Mouse (Mus musculus): ENCODE measurements at regions not wholly inside any gene's neighbourhood (a gene's known extent, or its start where the extent isn't known, plus 50 kb on each side); places are given as distances from the start of the nearest gene placed in this dataset.
"Not testable (repeated sequence)": the region's sequence is repeated elsewhere in the genome, so short reads cannot be mapped to it uniquely, and the experiment has no call there.

- ATAC-seq (ENCODE audit: insufficient number of reproducible peaks, low FRiP score, low TSS enrichment) = no peak
Measured at GRCm38 (mm10) chr16:9011077-9011476, 181.2 kb downstream of the 1810013L24Rik start.

GRCm38 (mm10) chr16:9011691-9012090 is 181.8 kb downstream of the 1810013L24Rik start:
- no peak for ATAC-seq (ENCODE audit: insufficient number of reproducible peaks, low FRiP score, low TSS enrichment)

GRCm38 (mm10) chr16:9016040-9016761 is 186.3 kb downstream of the 1810013L24Rik start:
- ATAC-seq (ENCODE audit: insufficient number of reproducible peaks, low FRiP score, low TSS enrichment) = no peak

- ATAC-seq (ENCODE audit: insufficient number of reproducible peaks, low FRiP score, low TSS enrichment) = no peak
Measured at GRCm38 (mm10) chr16:9016762-9017086, 186.8 kb downstream of the 1810013L24Rik start.

- ATAC-seq (ENCODE audit: insufficient number of reproducible peaks, low FRiP score, low TSS enrichment) = no peak
Measured at GRCm38 (mm10) chr16:9030717-9031116, 200.8 kb downstream of the 1810013L24Rik start.

- ATAC-seq (ENCODE audit: insufficient number of reproducible peaks, low FRiP score, low TSS enrichment) = no peak
Measured at GRCm38 (mm10) chr16:9043271-9043670, 213.4 kb downstream of the 1810013L24Rik start.

GRCm38 (mm10) chr16:9046864-9047263 is 217.0 kb downstream of the 1810013L24Rik start:
- ATAC-seq (ENCODE audit: insufficient number of reproducible peaks, low FRiP score, low TSS enrichment) = no peak

GRCm38 (mm10) chr16:9054415-9054814 is 224.5 kb downstream of the 1810013L24Rik start:
- ATAC-seq (ENCODE audit: insufficient number of reproducible peaks, low FRiP score, low TSS enrichment) = no peak

GRCm38 (mm10) chr16:9056430-9056829 is 226.5 kb downstream of the 1810013L24Rik start:
- no peak for ATAC-seq (ENCODE audit: insufficient number of reproducible peaks, low FRiP score, low TSS enrichment)

GRCm38 (mm10) chr16:9071526-9071925 is 241.6 kb downstream of the 1810013L24Rik start:
- no peak for ATAC-seq (ENCODE audit: insufficient number of reproducible peaks, low FRiP score, low TSS enrichment)

- ATAC-seq (ENCODE audit: insufficient number of reproducible peaks, low FRiP score, low TSS enrichment) = not testable (repeated sequence)
Measured at GRCm38 (mm10) chr16:9071956-9072355, 242.1 kb downstream of the 1810013L24Rik start.

- no peak for ATAC-seq (ENCODE audit: insufficient number of reproducible peaks, low FRiP score, low TSS enrichment)
Measured at GRCm38 (mm10) chr16:9074295-9074694, 244.4 kb downstream of the 1810013L24Rik start.

GRCm38 (mm10) chr16:9077451-9077850 is 247.6 kb downstream of the 1810013L24Rik start:
- no peak for ATAC-seq (ENCODE audit: insufficient number of reproducible peaks, low FRiP score, low TSS enrichment)

GRCm38 (mm10) chr16:9078405-9078942 is 248.6 kb downstream of the 1810013L24Rik start:
- no peak for ATAC-seq (ENCODE audit: insufficient number of reproducible peaks, low FRiP score, low TSS enrichment)

- no peak for ATAC-seq (ENCODE audit: insufficient number of reproducible peaks, low FRiP score, low TSS enrichment)
Measured at GRCm38 (mm10) chr16:9083040-9083439, 253.1 kb downstream of the 1810013L24Rik start.

GRCm38 (mm10) chr16:9083740-9084139 is 253.8 kb downstream of the 1810013L24Rik start:
- ATAC-seq (ENCODE audit: insufficient number of reproducible peaks, low FRiP score, low TSS enrichment) = no peak

- ATAC-seq (ENCODE audit: insufficient number of reproducible peaks, low FRiP score, low TSS enrichment) = no peak
Measured at GRCm38 (mm10) chr16:9084581-9084980, 254.7 kb downstream of the 1810013L24Rik start.

GRCm38 (mm10) chr16:9085133-9085532 is 255.2 kb downstream of the 1810013L24Rik start:
- ATAC-seq (ENCODE audit: insufficient number of reproducible peaks, low FRiP score, low TSS enrichment) = no peak

GRCm38 (mm10) chr16:9085977-9086376 is 256.1 kb downstream of the 1810013L24Rik start:
- no peak for ATAC-seq (ENCODE audit: insufficient number of reproducible peaks, low FRiP score, low TSS enrichment)

- ATAC-seq (ENCODE audit: insufficient number of reproducible peaks, low FRiP score, low TSS enrichment) = no peak
Measured at GRCm38 (mm10) chr16:9091790-9092189, 261.9 kb downstream of the 1810013L24Rik start.

GRCm38 (mm10) chr16:9092191-9092848 is 262.4 kb downstream of the 1810013L24Rik start:
- no peak for ATAC-seq (ENCODE audit: insufficient number of reproducible peaks, low FRiP score, low TSS enrichment)

GRCm38 (mm10) chr16:9093593-9093992 is 263.7 kb downstream of the 1810013L24Rik start:
- ATAC-seq (ENCODE audit: insufficient number of reproducible peaks, low FRiP score, low TSS enrichment) = no peak

Measured in cerebellum, adult (tissue).